Mouse (Mus musculus): ENCODE results near the gene Rraga.

The Rraga gene

DNA sequence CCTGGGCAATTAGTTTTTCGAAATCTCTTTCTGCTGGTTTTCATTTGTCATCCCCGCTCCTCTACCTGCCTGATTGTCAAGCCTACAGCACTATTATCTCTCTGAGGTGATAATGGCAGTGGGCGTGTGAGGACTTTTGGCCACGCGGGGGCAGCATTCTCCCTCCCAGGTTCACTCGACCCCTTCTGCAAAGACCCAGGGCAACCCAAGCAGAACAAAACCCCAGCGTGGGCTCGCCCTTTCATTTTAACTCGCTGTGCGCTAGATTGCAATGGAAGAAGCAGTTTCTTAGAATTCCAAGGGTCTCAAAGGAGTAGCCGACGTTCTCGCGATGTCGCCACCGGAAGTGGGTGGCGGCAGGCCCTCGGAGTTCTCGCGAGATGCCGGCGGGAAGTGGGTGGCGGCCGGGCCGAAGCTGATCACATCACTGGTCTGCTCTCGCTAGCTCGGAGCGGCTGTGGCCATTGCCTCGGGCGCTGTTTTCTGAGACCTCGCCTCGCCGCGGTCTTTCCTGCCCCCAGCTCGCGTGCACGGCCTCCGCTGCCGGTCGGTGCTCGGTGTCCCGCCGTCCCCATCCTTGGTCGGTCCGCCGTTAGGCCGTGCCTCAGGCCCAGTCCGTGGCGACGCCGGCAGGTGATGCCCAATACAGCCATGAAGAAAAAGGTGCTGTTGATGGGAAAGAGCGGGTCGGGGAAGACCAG is at the start of gene Rraga:
Rraga (plus strand) TSS at position 386 of the 701 bp plus-strand sequence.
- peak; percentile 88 for DNase-seq (ENCODE audit: low read depth, low spot score)

DNA sequence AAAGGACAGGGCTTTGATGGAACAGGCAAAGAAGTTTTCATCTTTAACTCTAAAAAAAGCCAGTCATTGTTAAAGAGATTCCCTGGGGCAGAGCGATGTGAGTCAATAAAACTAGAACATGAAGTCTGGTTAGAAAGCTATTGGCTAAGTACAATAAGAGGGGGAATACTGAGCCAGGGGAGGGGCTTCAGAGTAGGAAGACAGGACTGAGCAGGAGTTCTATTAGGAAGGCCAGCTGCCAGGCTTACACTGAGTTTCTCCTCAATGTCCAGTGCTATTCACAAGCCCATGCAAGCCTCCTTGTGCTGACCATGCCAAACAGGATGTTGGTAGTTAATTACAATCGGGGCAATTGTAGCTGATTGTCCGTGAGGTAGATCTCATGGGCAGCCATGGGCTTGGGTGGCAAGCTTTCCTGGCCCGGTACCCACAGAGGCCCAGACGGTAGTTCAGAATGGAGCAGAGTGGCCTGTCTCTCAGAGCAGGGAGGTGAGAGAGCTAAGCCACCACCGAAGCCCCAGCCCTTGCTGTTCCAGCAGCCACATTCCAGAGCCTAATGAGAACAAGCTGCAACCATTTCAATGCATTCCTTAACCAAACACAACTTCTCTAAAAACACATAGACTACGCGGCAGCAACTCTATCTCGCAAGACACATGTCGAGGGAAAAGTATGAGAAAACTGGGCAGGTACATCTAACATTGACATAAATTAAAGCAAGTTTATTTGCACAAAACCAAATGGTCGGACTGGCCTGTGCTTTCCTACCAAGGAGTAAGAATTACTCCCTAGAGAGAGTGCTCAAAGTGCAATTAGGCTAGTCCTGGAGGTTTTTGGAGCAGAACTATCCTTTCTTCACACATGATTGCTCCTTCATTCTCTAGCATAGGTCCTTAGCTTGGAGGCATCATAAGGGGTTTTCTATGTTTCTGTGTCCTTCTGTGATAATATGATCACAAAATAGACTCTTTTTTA is 48.0 kb upstream of the Rraga start:
- no peak for DNase-seq (ENCODE audit: low read depth, low spot score)

DNA sequence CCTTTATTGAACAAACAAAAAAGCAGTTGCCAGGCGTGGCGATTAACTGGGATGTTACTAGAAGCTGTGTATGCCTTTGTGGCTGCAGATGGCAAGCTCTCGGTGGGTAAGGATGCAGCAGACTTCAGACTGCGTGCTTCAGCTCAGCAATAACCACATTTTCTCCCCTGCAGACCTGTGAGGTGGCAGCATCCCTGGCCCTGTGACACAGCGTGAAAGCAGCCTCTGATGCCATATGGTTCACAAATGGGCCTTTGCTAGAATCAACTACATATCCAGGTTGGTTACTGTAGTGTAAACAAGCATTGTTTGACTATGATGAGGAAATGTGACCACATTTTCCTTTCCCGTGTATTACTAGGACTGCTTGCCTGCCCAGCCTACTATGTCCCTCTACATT is 46.3 kb upstream of the Rraga start:
- DNase-seq (ENCODE audit: low read depth, low spot score) = no peak

DNA sequence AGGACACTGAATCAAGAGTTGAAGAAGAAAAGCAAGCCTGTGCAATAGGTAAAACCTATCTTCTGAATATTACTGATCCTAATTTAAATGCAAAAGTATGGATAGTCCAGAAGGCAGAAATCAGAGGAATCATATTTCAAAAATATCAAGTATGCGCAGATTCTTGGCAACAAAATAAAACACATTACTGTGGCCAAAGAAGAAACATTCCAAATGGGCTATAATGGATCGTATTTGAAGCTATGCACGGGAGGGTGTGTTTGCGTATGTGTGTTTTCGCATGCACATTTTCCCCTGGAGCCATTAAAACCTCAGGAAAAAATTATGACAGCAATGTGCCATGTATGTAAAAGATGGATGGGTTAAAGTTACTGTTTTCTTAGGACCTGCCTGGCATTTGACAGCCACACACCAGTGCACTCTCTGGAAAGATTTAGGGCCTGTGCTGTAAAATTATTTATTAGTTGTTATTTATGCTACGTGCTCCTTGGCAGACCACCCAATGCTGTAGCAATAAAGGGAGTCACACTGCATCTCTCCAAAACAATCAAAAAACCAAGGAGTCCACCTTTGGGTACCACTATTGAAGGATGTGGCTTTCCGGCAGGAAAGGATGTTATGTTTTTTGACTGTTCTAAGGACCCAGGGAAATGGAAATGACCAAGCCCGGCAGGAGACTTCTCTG is 41.9 kb upstream of the Rraga start:
- DNase-seq (ENCODE audit: low read depth, low spot score) = no peak

DNA sequence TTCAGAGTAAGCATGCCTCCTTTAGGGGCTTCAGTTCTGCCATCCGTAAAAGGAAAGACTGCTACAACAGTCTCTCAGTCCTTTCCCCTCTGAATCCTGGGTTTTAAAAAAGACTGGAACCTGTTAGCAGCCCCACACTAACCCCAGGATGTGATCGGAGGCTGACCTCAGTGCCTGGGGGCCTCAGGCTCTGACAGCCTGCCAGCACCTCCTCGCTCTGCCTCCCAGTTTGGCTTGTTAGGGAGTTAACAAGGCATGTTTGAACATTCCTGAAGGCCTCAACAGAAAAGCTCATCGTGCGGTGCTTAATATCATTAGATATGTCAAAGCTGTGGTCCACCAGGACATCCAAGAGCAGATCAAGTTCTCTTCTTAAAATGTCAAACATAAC is 41.4 kb upstream of the Rraga start:
- DNase-seq (ENCODE audit: low read depth, low spot score) = no peak

DNA sequence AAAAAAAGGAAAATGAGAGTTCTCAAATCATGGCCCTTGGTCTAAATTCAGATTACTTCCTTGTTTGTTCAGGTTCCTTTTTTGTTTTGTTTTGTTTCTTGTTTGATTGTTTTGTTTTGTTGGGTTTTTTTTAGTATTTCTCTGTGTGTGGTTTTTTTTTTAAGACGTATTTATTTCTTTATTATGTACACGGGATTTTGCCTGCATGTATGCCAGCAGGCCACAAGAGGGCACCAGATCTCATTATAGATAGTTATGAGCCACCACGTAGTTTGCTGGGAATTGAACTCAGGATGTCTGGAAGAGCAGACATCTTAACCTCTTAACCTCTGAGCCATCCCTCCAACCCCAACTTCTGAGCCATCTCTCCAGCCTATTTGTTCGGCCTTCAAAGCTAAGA is 37.5 kb upstream of the Rraga start:
- peak; percentile 29 for DNase-seq (ENCODE audit: low read depth, low spot score)

DNA sequence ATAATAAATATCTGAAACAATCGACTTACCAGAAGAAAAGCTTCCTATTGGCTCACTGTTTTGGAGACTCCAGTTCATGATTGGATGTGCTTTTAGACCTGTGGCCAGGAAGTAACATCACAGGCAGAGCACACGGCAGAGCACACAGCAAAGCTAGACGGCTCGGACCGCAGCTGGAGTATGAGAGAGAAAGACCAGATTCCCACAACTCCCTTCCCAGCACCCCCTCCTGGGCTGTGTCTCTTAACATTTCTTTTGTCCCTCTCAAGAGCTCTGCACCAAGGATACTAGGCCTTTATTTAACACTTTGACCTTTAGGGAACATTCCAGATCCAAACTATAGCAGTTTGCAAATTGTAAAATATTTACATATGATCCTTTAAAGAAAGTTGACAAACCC is 36.5 kb upstream of the Rraga start:
- DNase-seq (ENCODE audit: low read depth, low spot score) = no peak

DNA sequence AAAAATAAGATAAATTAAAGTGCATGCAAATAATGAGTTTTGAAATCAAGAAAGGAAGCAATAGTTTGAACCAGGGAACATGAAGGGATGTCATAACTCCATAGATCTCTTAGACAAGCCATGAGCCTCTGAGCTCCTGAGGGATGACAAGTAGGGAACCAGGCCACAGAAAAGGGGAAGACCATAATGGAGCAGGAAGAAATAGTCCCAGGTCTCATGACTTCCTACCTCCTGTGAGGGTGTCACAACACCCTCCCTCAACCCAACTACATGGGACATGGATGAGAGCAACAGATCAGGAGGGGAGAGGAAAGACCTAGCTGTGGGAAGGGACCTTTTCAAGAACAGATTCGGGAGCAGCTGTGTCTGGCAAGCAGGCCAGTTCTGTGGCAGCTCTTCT is 33.9 kb upstream of the Rraga start:
- DNase-seq (ENCODE audit: low read depth, low spot score) = no peak

DNA sequence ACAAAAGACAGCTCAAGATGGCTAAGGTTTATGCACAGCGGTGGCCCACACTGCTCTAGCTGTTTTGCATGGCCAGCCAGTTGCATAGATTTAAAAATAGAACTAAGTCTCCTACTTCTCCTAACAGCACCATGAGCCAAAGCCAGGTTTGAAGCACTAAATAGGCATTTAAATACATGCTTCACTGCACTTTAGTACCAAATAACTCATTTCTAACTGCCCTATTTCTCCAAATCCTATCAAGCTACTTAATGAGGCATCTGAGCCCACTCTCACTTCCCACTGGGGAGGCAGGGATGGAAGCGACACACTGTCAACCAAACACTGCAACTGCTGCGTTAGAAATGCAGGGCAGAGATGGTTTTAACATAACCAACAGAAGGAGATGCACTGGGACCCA is 31.5 kb upstream of the Rraga start:
- DNase-seq (ENCODE audit: low read depth, low spot score) = no peak

DNA sequence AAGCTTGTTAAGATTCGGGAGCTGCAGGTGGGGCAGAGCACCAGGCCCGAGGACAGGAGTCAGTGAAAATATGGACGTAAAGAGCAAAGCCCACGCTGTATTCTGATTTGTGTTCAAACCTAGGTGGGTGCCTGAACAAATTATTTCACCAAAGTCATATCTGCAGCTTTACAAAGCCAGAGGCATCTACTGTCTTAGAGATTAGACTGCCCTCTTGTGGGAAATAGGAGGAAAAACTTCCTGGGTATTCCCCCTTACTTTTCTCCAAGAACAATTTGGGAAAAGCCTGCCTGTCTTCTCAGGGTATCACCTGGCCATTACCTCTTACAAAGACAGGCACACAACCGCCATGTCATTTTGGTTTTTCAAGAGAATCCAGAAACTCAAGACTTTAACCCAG is 29.9 kb upstream of the Rraga start:
- DNase-seq (ENCODE audit: low read depth, low spot score) = no peak

DNA sequence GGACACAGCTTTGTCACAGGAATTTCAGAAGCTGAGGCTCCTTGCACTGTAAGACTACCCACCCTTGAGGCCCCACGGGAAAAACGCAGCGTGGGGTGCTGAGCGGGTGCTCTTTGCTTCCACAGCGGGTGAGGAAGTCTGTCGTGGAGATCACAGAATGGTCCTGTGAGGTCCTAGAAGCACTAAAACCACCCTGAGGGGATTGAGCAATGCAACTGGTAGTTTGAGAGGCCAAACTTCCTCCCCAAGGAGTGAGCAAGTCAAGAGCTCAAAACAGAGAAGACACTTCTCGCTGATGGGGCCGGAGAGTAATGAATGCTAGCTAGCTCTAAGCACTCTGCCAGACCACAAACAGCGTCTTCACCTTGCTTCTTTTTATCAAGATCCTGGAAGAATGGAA is 27.1 kb upstream of the Rraga start:
- DNase-seq (ENCODE audit: low read depth, low spot score) = no peak

DNA sequence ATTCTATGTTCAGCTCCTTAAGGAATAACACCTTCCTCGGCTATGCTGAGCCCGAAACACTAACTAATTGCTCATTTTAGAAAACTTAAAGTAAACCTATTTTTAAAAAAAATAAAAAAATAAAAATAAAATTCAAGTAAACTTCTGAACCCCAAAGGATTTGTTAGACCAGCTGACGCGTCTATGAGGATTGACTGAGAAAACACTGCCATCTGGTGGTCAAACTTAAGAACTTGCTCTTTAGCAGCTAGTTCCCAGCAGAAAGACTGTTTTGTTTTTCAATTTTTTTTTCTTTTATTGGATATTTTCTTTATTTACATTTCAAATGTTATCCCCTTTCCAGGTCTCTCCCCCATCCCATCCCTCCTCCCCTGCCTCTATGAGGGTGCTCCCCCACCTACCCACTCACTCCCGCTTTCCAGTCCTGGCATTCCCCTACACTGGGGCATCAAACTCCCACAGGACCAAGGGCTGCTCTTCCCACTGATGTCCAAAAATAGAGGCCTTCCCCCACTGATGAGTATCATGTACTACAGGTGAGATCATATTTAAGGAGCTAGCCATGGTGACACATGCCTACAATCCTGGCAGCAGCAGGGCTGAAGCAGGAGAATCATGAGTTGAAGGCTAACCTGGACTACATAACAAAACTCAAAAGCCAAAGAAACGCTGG is 20.3 kb upstream of the Rraga start:
- DNase-seq (ENCODE audit: low read depth, low spot score) = peak; percentile 44

DNA sequence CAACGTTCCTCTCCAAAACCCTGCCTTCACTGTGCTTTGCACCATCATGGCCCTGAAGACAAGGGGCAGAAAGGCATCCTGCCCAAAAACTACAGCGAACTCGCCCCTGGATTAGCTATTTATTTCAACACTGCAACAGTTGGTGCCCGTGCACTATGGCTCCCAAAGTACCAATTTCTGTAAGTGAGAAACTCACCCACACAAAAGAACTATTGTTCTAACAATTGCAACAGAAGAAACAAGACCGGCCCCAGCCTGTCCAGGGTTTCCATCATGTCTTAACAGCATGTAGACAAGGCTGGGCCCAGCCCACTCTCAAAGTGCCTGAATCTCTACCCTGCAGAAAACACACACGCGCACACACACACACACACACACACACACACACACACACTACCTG is 18.1 kb upstream of the Rraga start:
- no peak for DNase-seq (ENCODE audit: low read depth, low spot score)

DNA sequence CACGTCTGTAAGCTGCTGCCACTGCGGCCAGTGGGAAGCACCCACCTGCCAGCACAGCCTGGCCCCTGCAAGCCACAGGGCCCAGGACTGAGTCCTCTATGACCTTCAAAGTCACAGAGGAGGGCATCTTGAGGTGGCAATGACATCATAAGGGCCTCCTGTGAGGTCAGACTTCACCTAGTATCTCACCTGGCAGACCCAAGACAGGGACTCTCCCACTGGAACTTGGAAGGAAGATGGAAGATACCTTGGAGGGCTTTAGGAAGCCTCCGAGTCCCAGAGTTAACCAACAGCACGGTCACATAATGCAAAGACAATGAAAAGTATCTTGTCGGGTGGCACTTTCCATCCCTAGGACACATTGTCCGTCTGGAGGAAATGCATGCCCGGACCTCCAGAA is 17.2 kb upstream of the Rraga start, which contains the start of gene Saxo1:
Saxo1 (minus strand) TSS at position 101 of the 400 bp plus-strand sequence.
- no peak for DNase-seq (ENCODE audit: low read depth, low spot score)

DNA sequence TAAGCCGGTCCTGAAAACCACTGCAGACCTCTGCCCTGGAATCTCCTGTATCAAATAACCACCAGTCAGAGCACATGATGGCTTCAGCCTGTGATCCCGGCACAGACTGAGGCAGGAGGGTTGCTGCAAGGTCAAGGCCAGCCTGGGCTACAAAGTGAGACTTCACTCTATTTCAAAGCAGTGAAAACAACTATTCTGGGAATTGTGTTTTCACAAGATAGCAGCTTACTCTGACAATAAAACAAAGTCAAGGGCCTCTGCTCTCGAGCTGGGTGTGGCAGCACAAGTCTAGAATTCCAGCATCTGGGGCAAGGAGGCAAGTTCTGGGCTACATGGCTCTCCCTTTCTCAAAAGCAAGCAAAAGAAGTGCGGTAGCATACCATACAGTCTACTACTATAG is 16.5 kb upstream of the Rraga start:
- no peak for DNase-seq (ENCODE audit: low read depth, low spot score)

DNA sequence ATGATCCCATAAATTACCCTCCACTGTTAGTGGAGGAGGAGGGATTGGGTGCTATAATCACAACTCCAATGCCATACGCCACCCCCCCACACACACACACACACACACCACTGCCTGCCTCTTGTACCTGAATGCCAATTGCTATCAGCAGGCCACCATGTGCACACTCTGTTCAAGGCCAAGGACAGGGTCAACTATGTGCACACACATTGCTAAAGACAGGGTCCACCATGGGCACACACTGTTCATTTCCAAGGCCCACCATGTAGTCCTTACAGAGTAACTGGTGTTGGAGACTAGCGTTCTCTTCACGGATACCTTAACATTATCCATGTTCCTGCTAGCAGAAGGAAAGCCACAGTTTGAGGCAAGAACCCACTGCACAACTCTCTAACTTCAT is 14.4 kb upstream of the Rraga start:
- DNase-seq (ENCODE audit: low read depth, low spot score) = no peak

DNA sequence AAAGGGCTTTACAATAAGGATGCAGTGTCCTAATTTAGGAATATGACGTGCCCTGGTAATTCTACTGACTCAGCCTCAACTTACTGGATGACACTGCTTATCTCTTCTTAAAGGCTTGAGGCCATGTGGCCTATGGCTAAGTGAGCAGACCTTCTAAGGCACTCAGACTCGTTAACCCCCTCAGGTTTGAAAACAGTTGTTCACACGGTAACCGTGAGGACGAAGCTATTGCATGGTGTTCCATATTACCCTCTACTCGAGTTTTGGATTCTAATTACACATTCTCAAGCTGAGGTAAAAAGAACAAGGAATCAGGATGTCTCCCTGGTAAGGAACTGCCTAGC is 557 bp upstream of the Rraga start:
- DNase-seq (ENCODE audit: low read depth, low spot score) = no peak

DNA sequence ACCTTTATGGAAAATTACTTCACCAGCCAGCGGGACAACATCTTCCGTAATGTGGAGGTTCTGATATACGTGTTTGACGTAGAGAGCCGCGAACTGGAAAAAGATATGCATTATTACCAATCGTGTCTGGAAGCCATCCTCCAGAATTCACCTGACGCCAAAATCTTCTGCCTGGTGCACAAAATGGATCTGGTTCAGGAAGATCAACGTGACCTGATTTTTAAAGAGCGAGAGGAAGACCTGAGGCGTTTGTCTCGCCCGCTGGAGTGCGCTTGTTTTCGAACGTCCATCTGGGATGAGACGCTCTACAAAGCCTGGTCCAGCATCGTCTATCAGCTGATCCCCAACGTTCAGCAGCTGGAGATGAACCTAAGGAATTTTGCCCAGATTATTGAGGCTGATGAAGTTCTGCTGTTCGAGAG is 663 bp downstream of the Rraga start:
- no peak for DNase-seq (ENCODE audit: low read depth, low spot score)

DNA sequence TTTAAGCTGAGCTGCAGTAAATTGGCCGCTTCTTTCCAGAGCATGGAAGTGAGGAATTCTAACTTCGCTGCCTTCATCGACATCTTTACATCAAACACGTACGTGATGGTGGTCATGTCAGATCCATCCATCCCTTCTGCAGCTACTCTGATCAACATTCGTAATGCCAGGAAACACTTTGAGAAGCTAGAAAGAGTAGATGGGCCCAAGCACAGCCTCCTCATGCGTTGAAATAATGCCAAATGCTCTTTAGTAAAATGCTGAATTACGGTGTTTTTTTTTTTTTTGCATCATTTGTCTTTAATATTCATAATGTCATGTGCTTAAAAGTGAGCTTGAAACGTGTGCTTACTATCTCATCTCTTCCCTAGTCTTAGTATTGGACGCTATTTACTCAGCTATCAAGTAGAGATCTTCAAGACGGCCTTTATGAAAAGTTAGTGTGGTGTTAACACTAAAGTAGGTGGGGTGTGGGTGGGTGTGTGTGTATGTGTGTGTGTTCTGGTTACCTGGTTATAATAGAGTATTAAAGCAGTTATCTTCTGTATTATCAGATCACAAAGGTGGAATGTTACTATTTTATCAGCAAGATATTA is 1.3 kb downstream of the Rraga start:
- DNase-seq (ENCODE audit: low read depth, low spot score) = no peak

DNA sequence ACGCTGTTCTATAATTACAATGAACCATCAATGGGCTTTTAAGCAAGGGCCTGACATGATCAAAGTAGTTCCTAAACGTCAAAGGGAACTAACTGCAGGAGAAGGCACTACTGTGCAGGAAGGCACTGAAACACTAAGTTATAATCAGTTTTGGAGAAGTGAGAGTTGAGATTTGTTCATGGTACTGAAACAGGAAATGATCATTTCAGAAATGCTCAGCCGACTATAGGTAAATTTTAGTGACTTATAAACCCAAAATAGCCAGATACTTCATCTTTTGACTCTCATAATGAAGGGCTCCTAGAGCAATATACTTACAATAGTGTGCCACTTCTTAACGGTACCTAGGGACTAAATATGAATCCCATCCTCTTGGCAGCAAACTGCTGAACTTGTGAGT is 4.6 kb downstream of the Rraga start:
- DNase-seq (ENCODE audit: low read depth, low spot score) = no peak

DNA sequence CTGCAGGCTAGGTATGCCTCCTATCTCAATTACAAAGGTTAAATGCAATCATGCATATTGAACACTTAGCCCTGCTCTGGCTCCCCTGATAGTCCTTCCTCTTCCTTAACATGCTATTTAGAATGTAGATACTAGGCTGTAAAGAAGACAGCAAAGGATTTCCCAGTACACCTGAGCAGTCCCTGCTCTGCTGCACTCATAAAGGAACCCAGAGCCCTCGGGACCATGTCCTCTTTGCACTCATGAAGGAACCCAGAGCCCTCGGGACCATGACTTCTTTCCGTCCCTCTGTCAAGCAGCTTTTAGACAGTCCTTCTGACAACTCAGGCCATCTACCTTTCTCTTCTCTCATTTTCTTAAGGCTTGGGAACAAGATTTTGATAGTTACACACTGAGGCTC is 5.1 kb downstream of the Rraga start:
- no peak for DNase-seq (ENCODE audit: low read depth, low spot score)

Data from retina, adult 2 months (tissue).